Mouse (Mus musculus): ENCODE results near the gene Med6. TPM values are rescaled to one million over a fixed set of nuclear protein-coding genes. Genes with fewer than 3 reads are reported as not detected.

Gene Med6
- total and polyA plus RNA-seq, 3 experiments = 32.3 to 66.8 (median 47.0) TPM

GRCm38 (mm10) chr12:81626226-81626861 is 31.5 kb upstream of the Med6 start:
- Histone ChIP-seq H3K36me3 (replicated peaks in 1 of 2; ENCODE audit: control insufficient read depth in 1 of 2, insufficient read depth in 1 of 2, low read length in 1 of 2) (no peaks in the 10 kb centered on the region), H3K79me2 (replicated peaks; ENCODE audit: control insufficient read depth, extremely low read depth, insufficient read depth, poor library complexity, severe bottlenecking) (no peaks in the 10 kb centered on the region), H3K4me3 (replicated peaks in 1 of 3; ENCODE audit: low read depth in 2 of 3, low read length in 2 of 3, poor library complexity in 1 of 3) (no peak overlapping the region), H3K4me1 (ENCODE audit: control insufficient read depth in 1 of 2, insufficient read depth in 2 of 2) (no peaks in the 10 kb centered on the region), H3K9me3 (replicated peaks; ENCODE audit: low read length) (no peaks in the 10 kb centered on the region), H3K27ac (ENCODE audit: insufficient read depth, low read depth) (no peak overlapping the region), H3K4me2 (ENCODE audit: insufficient read depth, low read depth, poor library complexity, severe bottlenecking) (no peak overlapping the region), H3K27me3 (replicated peaks) (peaks cover 6% of the 10 kb centered on the region), H3K9ac (ENCODE audit: insufficient read depth, low read depth) (no peak overlapping the region)
- TF ChIP-seq MAFK (IDR thresholded peaks at IDR 0.05; ENCODE audit: insufficient replicate concordance, low read length) (no peak), MAZ (IDR thresholded peaks at IDR 0.05; ENCODE audit: low read depth, low read length) (no peak), PAX5 (IDR thresholded peaks at IDR 0.05; ENCODE audit: low read length) (no peak), TBP (conservative IDR thresholded peaks at IDR 0.05; ENCODE audit: low read depth, low read length) (no peak), JUND (conservative IDR thresholded peaks at IDR 0.05; ENCODE audit: low read depth, low read length) (no peak)
- DNase-seq (ENCODE audit: extremely low read depth) = no peak
- dilution Hi-C loops (cut with MboI; ENCODE audit: extremely low pct_ligation_motif_present, extremely low pct_unique_long_range_greater_than_20kb, low sequenced_read_pairs) = no loop called here
- in situ Hi-C loops (cut with MboI; ENCODE audit: low pct_ligation_motif_present, low pct_unique_long_range_greater_than_20kb, low sequenced_read_pairs) = no loop called here

GRCm38 (mm10) chr12:81623377-81623776 is 28.6 kb upstream of the Med6 start:
- Histone ChIP-seq H3K4me2 (ENCODE audit: insufficient read depth, low read depth, poor library complexity, severe bottlenecking) (no peak overlapping the region), H3K79me2 (replicated peaks; ENCODE audit: control insufficient read depth, extremely low read depth, insufficient read depth, poor library complexity, severe bottlenecking) (no peaks in the 10 kb centered on the region), H3K27ac (ENCODE audit: insufficient read depth, low read depth) (no peak overlapping the region), H3K27me3 (replicated peaks) (peaks cover 6% of the 10 kb centered on the region), H3K36me3 (replicated peaks in 1 of 2; ENCODE audit: control insufficient read depth in 1 of 2, insufficient read depth in 1 of 2, low read length in 1 of 2) (no peaks in the 10 kb centered on the region), H3K9me3 (replicated peaks; ENCODE audit: low read length) (no peaks in the 10 kb centered on the region), H3K4me3 (replicated peaks in 1 of 3; ENCODE audit: low read depth in 2 of 3, low read length in 2 of 3, poor library complexity in 1 of 3) (no peak overlapping the region), H3K9ac (ENCODE audit: insufficient read depth, low read depth) (no peak overlapping the region), H3K4me1 (ENCODE audit: control insufficient read depth in 1 of 2, insufficient read depth in 2 of 2) (no peaks in the 10 kb centered on the region)
- in situ Hi-C loops (cut with MboI; ENCODE audit: low pct_ligation_motif_present, low pct_unique_long_range_greater_than_20kb, low sequenced_read_pairs) = no loop called here
- no peak for DNase-seq (ENCODE audit: extremely low read depth)
- dilution Hi-C loops (cut with MboI; ENCODE audit: extremely low pct_ligation_motif_present, extremely low pct_unique_long_range_greater_than_20kb, low sequenced_read_pairs) = no loop called here
- TF ChIP-seq MYC (IDR thresholded peaks at IDR 0.05; ENCODE audit: low read depth, low read length) = no peak
- no peak for TF ChIP-seq JUND (conservative IDR thresholded peaks at IDR 0.05; ENCODE audit: low read depth, low read length)
- TF ChIP-seq SIN3A (IDR thresholded peaks at IDR 0.05; ENCODE audit: low read length) = no peak

DNA sequence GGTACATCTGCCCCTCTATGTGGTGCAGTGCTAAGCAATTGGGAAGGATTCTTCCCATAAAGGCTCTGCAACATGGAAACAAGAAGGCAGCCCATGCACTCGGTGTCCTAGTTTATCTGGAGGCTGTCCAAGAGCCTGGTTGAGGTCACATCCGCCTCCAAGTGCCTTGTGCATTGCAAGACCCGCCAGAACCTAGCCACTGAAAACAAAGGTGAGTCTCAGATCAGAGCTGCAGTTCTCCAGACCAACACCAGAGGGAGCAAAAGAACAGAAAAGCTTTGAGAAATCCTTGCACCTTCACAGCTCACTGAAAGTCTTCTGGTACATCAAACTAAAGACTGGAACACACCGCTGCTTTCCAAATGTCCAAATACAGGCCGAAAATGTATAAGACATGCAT is 24.5 kb upstream of the Med6 start:
- H3K79me2 ChIP-seq (replicated peaks; ENCODE audit: control insufficient read depth, extremely low read depth, insufficient read depth, poor library complexity, severe bottlenecking) = no peaks in the 10 kb centered on the region
- peak; percentile 86 for TF ChIP-seq ZC3H11A (IDR thresholded peaks at IDR 0.05; ENCODE audit: low read depth, low read length)
- no peak for TF ChIP-seq NRF1 (IDR thresholded peaks at IDR 0.05; ENCODE audit: low read depth, low read length)
- TF ChIP-seq JUND (conservative IDR thresholded peaks at IDR 0.05; ENCODE audit: low read depth, low read length) = 0 out of 2 replicates have a peak, but pooled peaks have one; percentile 25
- TF ChIP-seq RAD21 (IDR thresholded peaks at IDR 0.05; ENCODE audit: low read depth, low read length) = peak; percentile 93
- TF ChIP-seq MAFK (IDR thresholded peaks at IDR 0.05; ENCODE audit: insufficient replicate concordance, low read length) = peak; percentile 17; the same call in 1 of the 2 replicates
- peak; percentile 24; the same call in 1 of the 2 replicates for TF ChIP-seq ZNF384 (IDR thresholded peaks at IDR 0.05; ENCODE audit: low read depth, low read length)
- TF ChIP-seq SMC3 (IDR thresholded peaks at IDR 0.05; ENCODE audit: low read depth, low read length) = peak; percentile 97
- TF ChIP-seq RCOR1 (conservative IDR thresholded peaks at IDR 0.05; ENCODE audit: low read depth, low read length) = no peak
- peak; percentile 73 to 95 for TF ChIP-seq CTCF (conservative IDR thresholded peaks at IDR 0.05 in 1 of 2, IDR thresholded peaks at IDR 0.05 in 1 of 2; ENCODE audit: low read depth in 2 of 2, low read length in 2 of 2)
- no peak overlapping the region for H3K4me3 ChIP-seq (replicated peaks in 1 of 3; ENCODE audit: low read depth in 2 of 3, low read length in 2 of 3, poor library complexity in 1 of 3)
- H3K27me3 ChIP-seq (replicated peaks) = peaks cover 1% of the 10 kb centered on the region
- H3K9ac ChIP-seq (ENCODE audit: insufficient read depth, low read depth) = no peak overlapping the region
- in situ Hi-C loops (cut with MboI; ENCODE audit: low pct_ligation_motif_present, low pct_unique_long_range_greater_than_20kb, low sequenced_read_pairs) (loop anchor here (5.0 to 10.0 kb wide), 2 partner anchors 168 to 295 kb away; no protein-coding TSS in a partner anchor), dilution Hi-C loops (cut with MboI; ENCODE audit: extremely low pct_ligation_motif_present, extremely low pct_unique_long_range_greater_than_20kb, low sequenced_read_pairs) (no loop called here)
- peak; percentile 80 for DNase-seq (ENCODE audit: extremely low read depth)
- H3K4me1 ChIP-seq (ENCODE audit: control insufficient read depth in 1 of 2, insufficient read depth in 2 of 2) = no peaks in the 10 kb centered on the region
- H3K36me3 ChIP-seq (replicated peaks in 1 of 2; ENCODE audit: control insufficient read depth in 1 of 2, insufficient read depth in 1 of 2, low read length in 1 of 2) = no peaks in the 10 kb centered on the region
- H3K4me2 ChIP-seq (ENCODE audit: insufficient read depth, low read depth, poor library complexity, severe bottlenecking) = no peak overlapping the region
- no peaks in the 10 kb centered on the region for H3K9me3 ChIP-seq (replicated peaks; ENCODE audit: low read length)
- H3K27ac ChIP-seq (ENCODE audit: insufficient read depth, low read depth) = no peak overlapping the region

Data from CH12.LX (cell line).